Mouse (Mus musculus) stomach, postnatal 0 days (tissue): ENCODE data around the gene Jhy. TPM values are rescaled to one million over a fixed set of nuclear protein-coding genes. Genes with fewer than 3 reads are reported as not detected.

ENCODE experiments used
- ATAC-seq: fragments of 200-750 bp; cut with Nextera tagmentation; 2 replicates; pipeline ENCODE4 v1.8.0; 2017; ENCODE audit not compliant: low FRiP score, low TSS enrichment
- DNase-seq: peaks from one replicate; pipeline ENCODE4 v3.0.0-alpha.2; 2016; ENCODE audit warnings: low spot score
- H3K27ac ChIP-seq: fragments of 300-500 bp; sonication (generic); replicated peaks from 2 replicates; pipeline ENCODE4 v1.5.1; 2014; ENCODE audit warnings: mild to moderate bottlenecking, control low read depth
- H3K27me3 ChIP-seq: fragments of 300-500 bp; sonication (generic); 2 replicates; pipeline ENCODE4 v1.6.1; 2014; ENCODE audit warnings: low read length; ENCODE audit not compliant: control insufficient read depth, insufficient read depth
- H3K36me3 ChIP-seq: fragments of 300-500 bp; sonication (generic); 2 replicates; pipeline ENCODE4 v1.6.1; 2014; ENCODE audit warnings: low read length, mixed read lengths; ENCODE audit not compliant: control insufficient read depth, insufficient read depth
- H3K4me1 ChIP-seq: fragments of 300-500 bp; sonication (generic); replicated peaks from 2 replicates; pipeline ENCODE4 v1.6.1; 2014; ENCODE audit warnings: antibody characterized with exemption; ENCODE audit not compliant: control insufficient read depth, insufficient read depth
- H3K4me2 ChIP-seq: fragments of 300-500 bp; sonication (generic); replicated peaks from 2 replicates; pipeline ENCODE4 v1.6.1; 2014; ENCODE audit warnings: low read depth, mild to moderate bottlenecking, control low read depth, moderate library complexity
- H3K4me3 ChIP-seq: fragments of 300-500 bp; sonication (generic); 2 replicates; pipeline ENCODE4 v1.5.1; 2014; ENCODE audit warnings: low read depth, low read length, control low read depth
- H3K9ac ChIP-seq: fragments of 300-500 bp; sonication (generic); 2 replicates; pipeline ENCODE4 v1.6.1; 2014; ENCODE audit warnings: mild to moderate bottlenecking, low read length, control low read depth, mixed read lengths
- H3K9me3 ChIP-seq: fragments of 300-500 bp; sonication (generic); 2 replicates; pipeline ENCODE4 v1.6.1; 2016; ENCODE audit warnings: low read length; ENCODE audit not compliant: control insufficient read depth
- CTCF ChIP-seq: IDR thresholded peaks from 2 replicates; pipeline ENCODE4 v1.5.1; 2016; ENCODE audit warnings: antibody characterized with exemption, low read depth, mild to moderate bottlenecking, moderate library complexity
- EP300 ChIP-seq: optimal IDR thresholded peaks from 2 replicates; pipeline ENCODE3; 2016; ENCODE audit warnings: antibody characterized with exemption
- WGBS: fragments of 180-500 bp; shearing (Covaris S2); extraction: QIAGEN DNeasy Blood & Tissue Kit; methylation state at CpG from one replicate; pipeline ENCODE4 v1.1.7; 2014; 5-methylcytosine and 5-hydroxymethylcytosine counted together
- polyA plus RNA-seq: library from polyadenylated mRNA; unstranded; fragments of >200 nt; fragmentation: Nextera tagmentation; extraction: Ambion mirVana; gene quantifications from 2 replicates; pipeline ENCODE4 v1.2.1, GENCODE M21; 2015

Gene Jhy
- polyA plus RNA-seq, 1 experiment from 2014 or later: 0.07 TPM

DNA sequence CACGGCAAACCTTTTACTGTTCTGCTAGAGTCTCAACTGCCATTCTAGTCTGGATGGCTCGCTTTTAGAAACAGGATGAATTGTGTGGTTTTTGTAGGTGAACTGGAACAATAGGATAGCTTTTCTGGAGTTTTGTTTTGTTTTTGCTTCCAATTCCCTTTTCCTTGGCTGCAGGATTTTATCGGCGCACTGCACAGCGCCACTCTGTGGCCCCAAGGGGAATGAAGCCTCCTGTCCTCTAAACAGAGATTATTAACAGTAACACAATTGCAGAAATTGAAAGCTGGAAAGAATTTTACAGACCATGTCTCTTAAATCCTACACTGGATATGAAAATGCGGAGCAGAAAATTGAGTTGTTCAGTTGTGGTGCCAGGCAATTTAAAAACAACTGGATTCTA is 18.6 kb upstream of the Jhy start:
- peak; percentile 79 for TF ChIP-seq CTCF
- no peak for TF ChIP-seq EP300
- Histone ChIP-seq H3K27me3 (no peaks in the 10 kb centered on the region), H3K4me2 (no peak overlapping the region), H3K36me3 (no peaks in the 10 kb centered on the region), H3K4me3 (no peak overlapping the region), H3K9ac (no peak overlapping the region), H3K4me1 (no peaks in the 10 kb centered on the region), H3K9me3 (no peaks in the 10 kb centered on the region), H3K27ac (no peak overlapping the region)
- ATAC-seq: no peak
- WGBS: 44% methylated on average over 6 of the region's 6 CpGs
- no peak for DNase-seq

DNA sequence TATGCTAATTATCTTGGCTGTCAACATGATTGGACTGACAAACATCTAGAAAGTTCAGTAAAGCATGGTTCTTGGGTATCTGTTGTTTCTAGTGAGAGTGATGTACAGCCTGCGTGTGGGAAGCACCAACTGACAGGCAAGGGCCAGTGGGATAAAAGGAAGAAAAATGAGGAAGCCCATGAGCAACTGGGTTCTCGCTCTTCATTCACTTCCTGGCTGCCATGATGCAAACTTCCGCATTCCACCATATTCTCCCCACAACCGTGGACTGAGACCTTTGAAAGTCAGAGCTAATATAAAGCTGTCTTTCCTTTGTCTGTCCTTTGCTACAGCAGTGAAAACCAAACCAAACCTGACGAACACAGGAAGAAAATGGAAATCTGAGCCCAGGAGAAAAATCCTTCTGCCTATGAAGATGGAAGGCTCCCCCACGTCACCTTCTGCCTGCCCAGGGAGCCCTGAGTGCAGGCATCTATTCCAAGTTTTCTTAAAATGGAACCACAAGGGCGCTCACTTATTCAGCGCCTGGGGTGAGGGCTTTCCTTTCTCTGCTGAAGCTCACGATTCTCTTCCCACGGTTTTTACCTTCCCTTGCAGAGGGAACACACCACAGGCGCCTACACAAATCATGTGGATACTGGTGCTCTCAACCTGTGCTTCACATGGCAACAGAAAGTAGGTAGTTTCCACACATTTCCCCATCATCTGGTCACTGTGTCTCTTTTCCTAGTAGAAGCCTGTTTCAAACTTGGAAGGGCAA is 10.3 kb upstream of the Jhy start:
- TF ChIP-seq CTCF (no peak), EP300 (no peak)
- DNase-seq (no peak), ATAC-seq (no peak)
- no peaks in the 10 kb centered on the region for H3K4me1 ChIP-seq
- WGBS: 78% methylated on average over 11 of the region's 11 CpGs
- H3K4me3 ChIP-seq: no peak overlapping the region
- no peak overlapping the region for H3K4me2 ChIP-seq
- no peaks in the 10 kb centered on the region for H3K9me3 ChIP-seq
- no peak overlapping the region for H3K27ac ChIP-seq
- H3K9ac ChIP-seq: no peak overlapping the region
- no peaks in the 10 kb centered on the region for H3K27me3 ChIP-seq
- no peaks in the 10 kb centered on the region for H3K36me3 ChIP-seq

DNA sequence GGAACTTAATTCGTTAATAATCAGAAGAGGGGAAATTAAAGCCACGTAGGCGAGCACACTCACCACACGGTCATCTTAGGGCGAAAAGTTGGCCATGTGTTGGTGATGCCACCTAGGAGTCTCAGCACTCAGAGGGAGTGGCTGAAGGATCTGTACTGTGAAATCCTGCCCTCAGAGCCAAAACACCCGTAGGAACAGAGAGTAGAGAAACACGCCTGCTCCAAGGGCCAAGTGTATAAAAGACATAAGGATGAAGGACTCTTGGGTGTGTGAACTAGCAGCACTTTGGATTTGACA is 448 bp upstream of the Jhy start:
- no peak for DNase-seq
- H3K4me3 ChIP-seq: peak overlapping the region; percentile 31
- no peak for TF ChIP-seq EP300
- no peak for TF ChIP-seq CTCF

DNA sequence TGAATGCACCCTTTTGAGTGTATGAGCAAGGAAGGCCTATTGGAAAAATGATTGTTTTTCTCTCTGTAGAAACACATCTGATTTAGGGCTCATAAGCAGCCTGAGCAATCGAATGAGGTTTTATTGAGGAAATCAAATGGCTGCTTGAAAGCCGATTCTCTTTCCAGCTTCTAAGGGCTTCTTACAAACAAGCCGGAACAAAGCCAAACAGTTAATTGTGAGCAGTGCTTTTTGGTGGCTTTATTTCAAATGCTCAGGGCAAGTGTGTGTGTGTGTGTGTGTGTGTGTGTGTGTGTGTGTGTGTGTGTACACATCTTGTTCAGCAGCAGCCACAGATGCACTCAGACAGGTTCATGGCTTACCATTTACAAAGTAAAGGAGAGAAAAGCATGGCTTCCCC is 2.5 kb downstream of the Jhy start:
- 52% methylated on average over 3 of the region's 3 CpGs for WGBS
- H3K4me1 ChIP-seq: no peaks in the 10 kb centered on the region
- H3K4me2 ChIP-seq: no peak overlapping the region
- ATAC-seq: no peak
- no peaks in the 10 kb centered on the region for H3K9me3 ChIP-seq
- no peaks in the 10 kb centered on the region for H3K36me3 ChIP-seq
- H3K9ac ChIP-seq: no peak overlapping the region
- no peaks in the 10 kb centered on the region for H3K27me3 ChIP-seq
- no peak overlapping the region for H3K4me3 ChIP-seq
- DNase-seq: no peak
- no peak overlapping the region for H3K27ac ChIP-seq
- TF ChIP-seq CTCF: no peak
- no peak for TF ChIP-seq EP300

More for the DNA sequence above, 448 bp upstream of the Jhy start:
- WGBS: 34% methylated on average over 7 of the region's 7 CpGs
- Histone ChIP-seq H3K27ac (no peak overlapping the region), H3K4me2 (peak overlapping the region; percentile 66), H3K36me3 (no peaks in the 10 kb centered on the region), H3K4me1 (no peaks in the 10 kb centered on the region), H3K9me3 (no peaks in the 10 kb centered on the region), H3K9ac (no peak overlapping the region), H3K27me3 (no peaks in the 10 kb centered on the region)
- no peak for ATAC-seq

DNA sequence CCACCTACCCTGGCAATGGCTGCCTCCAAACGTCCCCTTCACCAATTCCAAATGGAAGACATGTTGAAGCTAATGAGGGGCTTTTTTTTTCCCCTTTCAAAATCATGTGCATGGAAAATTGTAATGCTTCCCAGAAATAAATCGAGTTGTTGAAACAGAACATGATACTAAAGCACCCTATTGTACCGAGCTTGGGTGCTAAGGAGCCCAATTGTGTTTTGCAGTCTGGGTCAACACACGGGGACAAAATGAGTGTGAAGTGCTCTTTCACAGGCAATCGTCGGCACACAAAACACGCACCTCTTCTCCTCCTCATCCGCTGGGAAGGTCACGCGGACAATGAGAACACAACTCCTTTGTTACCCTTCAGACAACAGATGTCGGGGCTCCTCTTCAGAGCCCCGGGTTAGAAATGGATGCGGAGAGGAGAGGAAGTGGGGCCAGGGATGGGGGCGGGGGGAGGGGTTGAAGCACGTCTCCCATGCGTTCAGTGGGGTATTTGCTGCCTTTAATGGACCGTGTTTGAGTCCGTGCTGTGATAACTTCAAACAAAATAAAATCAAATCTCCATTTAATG is 14.8 kb downstream of the Jhy start:
- no peak overlapping the region for H3K9ac ChIP-seq
- no peak overlapping the region for H3K4me2 ChIP-seq
- no peaks in the 10 kb centered on the region for H3K4me1 ChIP-seq
- H3K27ac ChIP-seq: no peak overlapping the region
- DNase-seq: no peak
- no peaks in the 10 kb centered on the region for H3K27me3 ChIP-seq
- ATAC-seq: no peak
- no peaks in the 10 kb centered on the region for H3K36me3 ChIP-seq
- 50% methylated on average over 18 of the region's 18 CpGs for WGBS
- no peaks in the 10 kb centered on the region for H3K9me3 ChIP-seq
- no peak overlapping the region for H3K4me3 ChIP-seq
- TF ChIP-seq EP300: no peak
- TF ChIP-seq CTCF: no peak

DNA sequence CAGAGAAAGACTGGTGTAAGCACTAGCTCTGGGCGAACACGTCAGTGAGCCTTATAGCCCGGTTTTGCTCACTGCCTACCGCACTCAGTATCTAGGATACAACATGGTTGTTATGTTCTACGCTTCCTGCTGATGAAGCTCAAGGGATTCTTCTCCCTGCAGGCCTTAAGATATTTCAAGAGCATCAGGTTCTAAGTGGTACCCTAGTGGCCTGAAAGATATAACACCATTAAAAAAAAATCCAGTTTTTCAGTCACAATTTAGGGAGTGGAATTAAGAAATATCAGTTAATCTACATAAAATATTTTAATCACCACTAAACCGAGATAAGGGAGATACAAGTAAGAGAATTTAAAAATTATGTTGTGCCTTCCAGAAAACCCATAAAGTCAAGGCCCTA is 15.4 kb downstream of the Jhy start:
- H3K27me3 ChIP-seq: no peaks in the 10 kb centered on the region
- DNase-seq (no peak), ATAC-seq (no peak)
- H3K4me2 ChIP-seq: no peak overlapping the region
- TF ChIP-seq EP300 (no peak), CTCF (no peak)
- H3K4me3 ChIP-seq: no peak overlapping the region
- 93% methylated on average over 6 of the region's 6 CpGs for WGBS
- H3K27ac ChIP-seq: no peak overlapping the region
- no peaks in the 10 kb centered on the region for H3K36me3 ChIP-seq
- no peaks in the 10 kb centered on the region for H3K9me3 ChIP-seq
- no peak overlapping the region for H3K9ac ChIP-seq
- H3K4me1 ChIP-seq: no peaks in the 10 kb centered on the region
